Mouse (Mus musculus) ovary, postnatal 36 days (tissue): ENCODE data around the gene Esr1.
A peak's percentile ranks its signal among the peaks of the same experiment; 100 is the strongest.
"Not testable (repeated sequence)": the region's sequence is repeated elsewhere in the genome, so short reads cannot be mapped to it uniquely, and the experiment has no call there.

Experiments
- DNase-seq: peaks from one replicate; pipeline ENCODE4 v3.0.0; 2022; ENCODE audit warnings: low spot score, mixed read lengths

The Esr1 gene

GRCm38 (mm10) chr10:4694336-4694865, 83.0 kb downstream of the Esr1 start:
- no peak for DNase-seq

- peak; percentile 68 for DNase-seq
These were observed 98.5 kb downstream of the Esr1 start for GRCm38 (mm10) chr10:4709915-4710314.

GRCm38 (mm10) chr10:4711434-4711833, 100.0 kb downstream of the Esr1 start:
- no peak for DNase-seq

- DNase-seq, result peak; percentile 45
These were observed 100.9 kb downstream of the Esr1 start for GRCm38 (mm10) chr10:4712061-4712908.

- no peak for DNase-seq
These were observed 102.0 kb downstream of the Esr1 start for GRCm38 (mm10) chr10:4713398-4713797.

GRCm38 (mm10) chr10:4724851-4725250, 113.5 kb downstream of the Esr1 start:
- no peak for DNase-seq

DNA sequence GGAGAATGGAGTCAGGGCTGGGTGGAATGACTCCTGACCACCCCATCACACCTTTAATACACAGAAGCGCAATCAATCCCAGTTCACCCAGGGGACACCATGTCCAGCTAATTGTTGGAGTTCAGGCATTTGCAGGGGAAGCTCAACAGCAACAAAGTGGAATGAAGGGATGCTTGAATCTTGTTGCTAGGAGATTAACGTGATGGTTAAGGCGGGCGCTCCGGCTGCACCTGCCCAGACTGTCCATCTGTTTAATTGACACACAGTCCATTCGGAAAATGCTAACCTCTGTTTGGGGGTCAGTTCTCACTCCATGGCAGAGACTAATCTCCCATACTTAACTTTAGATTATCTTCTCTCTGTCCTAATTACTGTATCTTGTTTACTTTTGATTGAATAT, 114.7 kb downstream of the Esr1 start:
- no peak for DNase-seq

DNA sequence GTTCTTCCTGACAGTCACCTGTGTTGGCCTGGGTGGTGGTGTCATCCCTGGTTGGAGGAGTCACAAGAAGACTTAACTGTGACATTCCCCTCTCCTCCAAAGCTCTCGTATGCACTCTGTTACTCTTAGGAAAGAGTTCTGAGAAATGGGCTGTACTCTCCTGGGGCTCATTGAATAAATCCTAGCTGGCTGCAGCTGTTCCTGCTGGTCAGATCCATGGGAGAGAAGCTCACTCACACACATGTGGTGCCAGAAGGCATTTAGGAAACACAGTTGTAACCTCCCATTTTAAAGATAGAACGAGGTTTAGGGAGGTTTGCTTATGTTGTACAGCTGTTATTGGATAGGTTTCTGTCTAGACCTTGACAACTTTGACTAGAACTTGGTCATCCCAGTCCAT, 120.9 kb downstream of the Esr1 start:
- DNase-seq, result no peak

- DNase-seq, result no peak
These were observed 122.6 kb downstream of the Esr1 start for GRCm38 (mm10) chr10:4733987-4734386.

DNA sequence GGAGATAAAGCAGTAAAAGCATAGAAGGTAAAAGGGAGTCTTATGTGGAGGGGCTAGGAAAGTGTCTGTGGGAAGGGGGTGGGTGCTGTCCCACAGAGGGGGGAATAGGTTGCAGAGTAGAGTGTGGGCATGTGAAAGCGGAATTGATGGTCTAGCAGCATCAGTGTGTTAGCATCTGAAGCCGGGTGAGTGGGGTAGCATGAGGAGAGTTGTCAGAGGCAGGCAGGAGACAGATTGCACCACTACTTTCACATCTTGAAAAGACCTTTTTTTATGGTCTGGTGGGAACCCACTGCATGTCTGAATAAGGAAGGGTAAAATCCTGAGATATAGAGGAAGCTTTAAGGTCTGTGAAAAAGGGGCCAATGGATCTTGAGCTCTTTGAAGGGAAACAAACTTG, 123.5 kb downstream of the Esr1 start:
- DNase-seq, result no peak

DNA sequence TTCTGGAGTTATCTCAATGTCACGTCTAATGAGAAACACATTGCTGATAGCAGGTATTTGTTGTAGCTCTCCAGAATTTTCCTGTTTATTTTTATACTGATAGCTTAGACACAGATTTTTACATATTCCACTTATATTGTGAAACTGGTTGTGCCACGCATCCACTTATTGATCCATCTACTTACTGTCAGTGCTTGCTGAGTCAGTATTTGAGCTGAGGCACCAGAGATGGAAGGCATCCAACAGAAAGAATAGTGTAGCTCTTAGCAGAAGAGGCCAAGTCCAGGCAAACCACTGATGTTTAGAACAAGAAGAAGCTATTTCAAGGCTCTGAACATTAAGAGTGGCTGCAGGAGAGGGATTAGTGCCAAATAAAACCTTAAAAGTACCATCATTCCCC, 126.9 kb downstream of the Esr1 start:
- no peak for DNase-seq

GRCm38 (mm10) chr10:4751091-4751490, 139.7 kb downstream of the Esr1 start:
- DNase-seq, result not testable (repeated sequence)

DNA sequence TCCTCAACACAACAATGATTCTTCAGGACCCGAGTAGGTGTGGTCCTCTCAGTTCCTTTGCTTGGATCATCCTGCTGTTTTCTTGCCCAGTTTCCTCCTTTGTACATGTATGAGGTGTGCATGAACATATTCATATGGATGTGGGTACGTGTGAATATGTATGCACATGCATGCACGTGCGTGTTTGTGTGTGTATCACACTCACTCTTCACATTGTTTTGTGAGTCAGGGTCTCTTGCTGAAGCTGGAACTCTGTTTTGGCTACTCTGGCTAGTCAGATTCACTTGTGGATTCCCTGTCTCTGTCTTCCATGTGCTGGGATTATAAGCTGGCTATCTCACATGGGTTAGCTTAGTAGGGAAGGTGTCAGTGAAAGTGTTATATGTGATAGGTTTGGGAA, 141.6 kb downstream of the Esr1 start:
- DNase-seq, result no peak

GRCm38 (mm10) chr10:4775541-4775940, 164.1 kb downstream of the Esr1 start:
- no peak for DNase-seq

GRCm38 (mm10) chr10:4776007-4776713, 164.8 kb downstream of the Esr1 start:
- DNase-seq, result no peak

DNA sequence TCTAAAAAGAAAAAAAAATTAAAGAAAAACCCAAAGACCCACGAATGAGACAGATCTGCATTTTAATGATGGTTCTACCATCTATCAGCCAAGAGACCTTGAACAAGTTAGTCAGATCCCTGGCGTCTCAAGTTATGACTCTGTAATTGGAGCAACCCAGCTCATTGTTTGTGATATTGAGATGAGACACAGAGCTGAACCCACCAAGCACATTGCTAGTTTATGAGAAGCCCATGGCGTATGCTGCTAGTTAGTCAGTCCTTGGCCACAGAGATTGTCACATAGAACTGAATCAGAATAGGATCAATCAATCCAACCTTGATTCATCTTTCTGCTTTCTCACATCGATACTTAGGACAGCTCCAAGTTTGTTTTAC, 165.3 kb downstream of the Esr1 start:
- no peak for DNase-seq

DNA sequence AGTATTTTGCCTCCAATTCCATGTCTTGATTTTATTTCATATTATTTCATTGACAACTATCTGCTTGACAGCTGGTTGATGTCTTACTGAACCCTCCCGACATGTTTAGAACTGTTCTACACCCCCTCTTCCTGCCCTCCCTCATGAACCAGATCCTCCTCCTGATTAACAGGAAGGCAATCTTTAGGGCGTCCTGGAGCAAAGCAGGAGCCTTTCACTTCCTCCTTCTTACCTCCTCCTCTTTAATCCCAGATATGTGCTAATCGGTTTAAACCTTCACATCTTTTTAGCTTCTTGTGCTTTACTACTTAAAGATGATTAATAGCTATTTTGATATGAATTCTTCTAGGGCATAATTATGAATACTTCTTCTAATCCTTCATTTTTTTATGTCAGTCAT, 166.6 kb downstream of the Esr1 start:
- DNase-seq, result no peak

GRCm38 (mm10) chr10:4780926-4781325, 169.5 kb downstream of the Esr1 start:
- no peak for DNase-seq

GRCm38 (mm10) chr10:4787003-4787628, 175.7 kb downstream of the Esr1 start:
- peak; percentile 55 for DNase-seq

DNA sequence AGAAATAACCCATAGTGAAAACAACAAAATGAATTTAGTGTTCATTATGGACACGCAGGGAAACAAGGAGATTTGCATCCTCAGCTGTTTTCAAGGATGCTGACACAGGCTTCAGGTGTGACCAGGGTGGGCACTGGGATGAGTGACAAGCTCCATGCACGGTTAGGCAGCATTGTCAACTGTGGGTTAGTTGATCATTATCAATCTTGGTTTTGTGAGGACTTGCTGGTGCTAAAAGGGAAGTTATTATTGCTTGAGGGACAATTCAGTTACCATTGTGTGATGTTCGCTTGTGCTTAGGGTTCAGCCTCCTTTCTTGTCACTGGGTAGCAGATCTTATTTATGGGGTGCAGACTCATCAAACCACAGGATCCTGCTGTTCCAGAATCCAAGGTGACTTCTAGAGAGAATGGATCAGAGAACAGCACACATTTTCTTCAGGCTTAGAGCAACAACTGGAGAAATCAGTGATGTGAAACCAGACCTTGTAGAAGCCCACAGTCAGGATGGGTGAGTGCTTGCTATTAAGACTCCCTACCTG, 186.9 kb downstream of the Esr1 start:
- no peak for DNase-seq

DNA sequence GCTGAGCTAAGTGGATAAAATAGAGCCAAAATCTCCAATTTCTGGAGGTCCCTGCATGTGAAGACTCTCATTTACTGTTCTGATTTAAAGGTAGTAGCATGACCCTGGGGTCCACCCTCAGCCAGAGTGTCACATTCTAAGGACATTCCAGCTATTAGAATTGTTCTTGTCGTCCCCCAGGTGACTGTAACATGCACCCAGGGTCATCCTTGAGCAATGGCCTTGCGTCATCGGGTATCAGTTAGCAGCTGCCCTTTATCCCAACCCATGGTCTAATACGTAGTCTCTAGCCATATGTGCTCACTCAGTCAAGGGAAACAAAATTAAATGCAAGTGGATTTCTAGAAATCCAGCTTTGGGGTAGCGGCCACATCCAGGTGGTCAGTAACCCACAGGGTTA, 213.0 kb downstream of the Esr1 start:
- no peak for DNase-seq

DNA sequence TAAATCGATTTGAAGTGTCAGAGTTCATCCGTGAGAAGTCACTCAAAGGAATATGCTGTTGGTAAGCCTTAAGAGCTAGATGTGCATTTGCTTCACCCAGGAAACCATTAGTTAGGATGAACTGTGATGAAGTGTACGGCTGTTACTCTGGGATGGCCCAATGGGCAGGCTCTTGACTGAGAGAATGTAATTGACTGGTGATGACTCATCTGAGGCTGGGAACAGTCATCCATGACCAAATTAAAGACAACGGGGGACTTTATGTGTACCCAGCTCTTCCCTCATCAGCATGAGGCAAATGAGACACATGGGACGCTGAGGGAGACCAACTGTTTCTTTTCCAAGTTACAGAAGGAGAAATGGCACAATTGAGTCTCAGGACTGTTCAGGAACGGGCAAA, 219.2 kb downstream of the Esr1 start:
- DNase-seq, result no peak

DNA sequence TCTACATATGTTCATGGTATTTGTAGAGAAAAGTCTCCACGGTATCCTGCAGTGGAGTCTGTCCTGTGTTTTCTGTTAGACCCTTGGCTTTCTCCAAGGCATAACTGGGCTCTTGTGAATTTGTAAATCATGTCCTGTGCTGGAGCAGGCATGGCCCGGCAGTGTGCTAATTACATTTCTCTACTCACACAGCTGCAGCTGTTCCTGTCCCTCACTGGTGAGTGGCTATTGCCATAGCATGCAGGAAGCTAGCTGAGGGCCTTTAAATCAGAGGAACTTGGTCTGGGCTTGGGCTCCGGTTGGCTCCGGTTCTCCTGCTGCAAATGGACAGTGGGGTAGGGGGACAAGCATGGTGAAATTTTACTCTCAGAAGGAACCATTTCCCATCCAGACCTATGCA, 226.7 kb downstream of the Esr1 start:
- no peak for DNase-seq
